Mouse (Mus musculus) hindbrain, embryonic 11.5 days (tissue): Measurements from ENCODE around the gene Cdc14a. TPM values are rescaled to one million over a fixed set of nuclear protein-coding genes. Genes with fewer than 3 reads are reported as not detected.

Experiments
- ATAC-seq: fragments of 200-750 bp; cut with Nextera tagmentation; 2 replicates; pipeline ENCODE4 v1.8.0; 2017; ENCODE audit warnings: mild to moderate bottlenecking, moderate TSS enrichment, moderate library complexity; ENCODE audit not compliant: low FRiP score
- DNase-seq: peaks from one replicate; pipeline ENCODE4 v3.0.0-alpha.2; 2015; ENCODE audit warnings: low spot score
- H3K27ac ChIP-seq: fragments of 300-500 bp; sonication (generic); 2 replicates; pipeline ENCODE4 v1.5.1; 2014; ENCODE audit warnings: mild to moderate bottlenecking, low read depth, low read length
- H3K27me3 ChIP-seq: fragments of 300-500 bp; sonication (generic); 2 replicates; pipeline ENCODE4 v1.6.1; 2014; ENCODE audit warnings: mild to moderate bottlenecking, low read length, moderate library complexity, mixed read lengths; ENCODE audit not compliant: control insufficient read depth, insufficient read depth
- H3K36me3 ChIP-seq: fragments of 300-500 bp; sonication (generic); 2 replicates; pipeline ENCODE4 v1.6.1; 2014; ENCODE audit warnings: mild to moderate bottlenecking, low read length, moderate library complexity, mixed read lengths; ENCODE audit not compliant: control insufficient read depth, insufficient read depth
- H3K4me1 ChIP-seq: fragments of 300-500 bp; sonication (generic); replicated peaks from 2 replicates; pipeline ENCODE4 v1.6.1; 2014; ENCODE audit warnings: low read length, mixed read lengths; ENCODE audit not compliant: control insufficient read depth, insufficient read depth
- H3K4me2 ChIP-seq: fragments of 300-500 bp; sonication (generic); replicated peaks from 2 replicates; pipeline ENCODE4 v1.6.1; 2014; ENCODE audit warnings: mild to moderate bottlenecking, low read depth, low read length
- H3K4me3 ChIP-seq: fragments of 300-500 bp; sonication (generic); 2 replicates; pipeline ENCODE4 v1.5.1; 2014; ENCODE audit warnings: low read depth, low read length
- H3K9ac ChIP-seq: fragments of 300-500 bp; sonication (generic); 2 replicates; pipeline ENCODE4 v1.6.1; 2014; ENCODE audit warnings: low read depth, low read length
- H3K9me3 ChIP-seq: fragments of 300-500 bp; sonication (generic); 2 replicates; pipeline ENCODE4 v1.6.1; 2016; ENCODE audit warnings: low read length; ENCODE audit not compliant: control insufficient read depth
- WGBS: fragments of 180-500 bp; shearing (Covaris S2); extraction: QIAGEN DNeasy Blood & Tissue Kit; methylation state at CpG from one replicate; pipeline ENCODE4 v1.1.7; 2014; 5-methylcytosine and 5-hydroxymethylcytosine counted together
- polyA plus RNA-seq: library from polyadenylated mRNA; unstranded; fragments of >200 nt; fragmentation: Nextera tagmentation; extraction: Ambion mirVana; gene quantifications from 2 replicates; pipeline ENCODE4 v1.2.1, GENCODE M21; 2014

Gene Cdc14a
- polyA plus RNA-seq, 1 experiment from 2014 or later, result 14.1 TPM

- Histone ChIP-seq H3K27ac (no peak overlapping the region), H3K4me3 (no peak overlapping the region), H3K9me3 (no peaks in the 10 kb centered on the region), H3K9ac (no peak overlapping the region), H3K4me1 (no peaks in the 10 kb centered on the region), H3K27me3 (no peaks in the 10 kb centered on the region), H3K36me3 (no peaks in the 10 kb centered on the region), H3K4me2 (no peak overlapping the region)
- WGBS, result 94% methylated on average over 14 of the region's 14 CpGs
- DNase-seq, result no peak
- ATAC-seq, result no peak
Observed at GRCm38 (mm10) chr3:116389500-116390470, 34.0 kb downstream of the Cdc14a start.

GRCm38 (mm10) chr3:116388808-116389207 is 35.0 kb downstream of the Cdc14a start:
- Histone ChIP-seq H3K36me3 (no peaks in the 10 kb centered on the region), H3K9me3 (no peaks in the 10 kb centered on the region), H3K27me3 (no peaks in the 10 kb centered on the region), H3K4me2 (no peak overlapping the region), H3K27ac (no peak overlapping the region), H3K4me1 (no peaks in the 10 kb centered on the region), H3K9ac (no peak overlapping the region), H3K4me3 (no peak overlapping the region)
- 84% methylated on average over 11 of the region's 11 CpGs for WGBS
- ATAC-seq (no peak), DNase-seq (no peak)

GRCm38 (mm10) chr3:116386886-116387285 is 36.9 kb downstream of the Cdc14a start:
- Histone ChIP-seq H3K4me3 (no peak overlapping the region), H3K36me3 (no peaks in the 10 kb centered on the region), H3K4me2 (no peak overlapping the region), H3K27me3 (no peaks in the 10 kb centered on the region), H3K27ac (no peak overlapping the region), H3K9me3 (no peaks in the 10 kb centered on the region), H3K9ac (no peak overlapping the region), H3K4me1 (no peaks in the 10 kb centered on the region)
- DNase-seq (no peak), ATAC-seq (no peak)

GRCm38 (mm10) chr3:116386342-116386741 is 37.5 kb downstream of the Cdc14a start:
- Histone ChIP-seq H3K9ac (no peak overlapping the region), H3K9me3 (no peaks in the 10 kb centered on the region), H3K27ac (no peak overlapping the region), H3K36me3 (no peaks in the 10 kb centered on the region), H3K4me2 (no peak overlapping the region), H3K27me3 (no peaks in the 10 kb centered on the region), H3K4me1 (no peaks in the 10 kb centered on the region), H3K4me3 (no peak overlapping the region)
- WGBS, result 93% methylated on average over 6 of the region's 6 CpGs
- no peak for ATAC-seq
- no peak for DNase-seq

DNA sequence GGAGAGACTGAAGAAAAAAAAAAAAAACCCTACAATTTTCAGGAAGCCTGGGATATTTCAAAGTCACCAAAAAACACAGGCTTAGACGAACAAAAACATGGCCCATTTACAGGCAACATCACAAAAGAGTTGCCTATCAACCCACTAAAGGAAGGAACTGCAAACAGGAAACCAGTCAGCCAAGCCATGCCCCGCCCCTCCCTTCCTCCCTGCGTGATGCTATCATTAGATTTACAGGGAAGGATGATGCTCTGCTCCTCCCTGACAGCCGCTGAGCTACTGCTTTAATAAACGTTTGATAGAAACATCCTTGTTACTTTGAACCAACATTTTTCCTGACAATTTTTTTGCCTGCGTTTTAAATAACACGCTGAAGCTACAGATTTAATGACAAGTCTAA is 39.5 kb downstream of the Cdc14a start:
- WGBS, result 88% methylated on average over 7 of the region's 7 CpGs
- no peak for ATAC-seq
- Histone ChIP-seq H3K27me3 (no peaks in the 10 kb centered on the region), H3K36me3 (no peaks in the 10 kb centered on the region), H3K4me3 (no peak overlapping the region), H3K4me1 (no peaks in the 10 kb centered on the region), H3K27ac (no peak overlapping the region), H3K9ac (no peak overlapping the region), H3K9me3 (no peaks in the 10 kb centered on the region), H3K4me2 (no peak overlapping the region)
- DNase-seq, result no peak

DNA sequence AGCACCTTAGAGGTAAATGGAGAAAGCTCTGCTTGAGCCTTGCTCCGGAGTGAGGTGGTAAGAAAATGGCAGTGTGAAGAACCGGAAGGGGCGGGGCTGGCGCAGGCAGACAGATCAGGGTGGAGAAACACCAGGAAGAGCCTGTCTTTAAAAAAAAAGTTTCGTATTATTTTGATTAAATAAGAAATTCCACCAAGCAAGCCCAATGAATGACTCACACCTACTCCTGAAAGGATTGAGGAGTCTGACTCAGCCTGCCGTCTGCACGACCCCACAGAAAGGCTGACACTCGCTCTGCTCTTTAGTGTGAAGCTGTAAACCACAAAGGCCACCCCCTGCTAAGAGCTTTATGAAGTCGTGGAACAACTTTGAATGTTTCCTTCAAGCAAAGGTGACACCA is 43.5 kb downstream of the Cdc14a start:
- WGBS, result 63% methylated on average over 9 of the region's 9 CpGs
- Histone ChIP-seq H3K9ac (no peak overlapping the region), H3K9me3 (no peaks in the 10 kb centered on the region), H3K4me1 (no peaks in the 10 kb centered on the region), H3K4me2 (no peak overlapping the region), H3K36me3 (no peaks in the 10 kb centered on the region), H3K27me3 (no peaks in the 10 kb centered on the region), H3K27ac (no peak overlapping the region), H3K4me3 (no peak overlapping the region)
- no peak for DNase-seq
- no peak for ATAC-seq

DNA sequence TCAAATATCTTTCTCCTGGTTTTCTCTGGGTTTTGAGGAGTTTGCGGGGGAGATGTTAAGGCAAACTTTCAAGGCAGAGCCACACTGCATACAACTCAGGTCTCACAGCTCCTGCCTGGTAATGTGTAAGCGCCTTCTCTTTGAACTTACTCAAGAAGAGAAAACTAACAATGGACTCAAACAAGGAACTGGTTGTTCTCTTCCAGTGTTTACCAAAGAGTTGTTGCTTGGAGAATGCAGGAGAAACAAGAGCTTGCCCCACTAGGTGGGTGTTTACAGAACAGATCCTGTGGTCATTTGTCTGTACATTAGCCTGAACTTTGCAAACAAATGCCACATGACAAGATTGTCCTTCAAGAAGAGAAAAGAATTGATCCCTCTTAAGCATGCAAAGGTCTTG is 48.4 kb downstream of the Cdc14a start:
- Histone ChIP-seq H3K9me3 (no peaks in the 10 kb centered on the region), H3K9ac (no peak overlapping the region), H3K36me3 (no peaks in the 10 kb centered on the region), H3K4me2 (no peak overlapping the region), H3K4me1 (no peaks in the 10 kb centered on the region), H3K4me3 (no peak overlapping the region), H3K27ac (no peak overlapping the region), H3K27me3 (no peaks in the 10 kb centered on the region)
- DNase-seq (no peak), ATAC-seq (no peak)
- WGBS, result 88% methylated on average over 2 of the region's 2 CpGs

GRCm38 (mm10) chr3:116374486-116374885 is 49.3 kb downstream of the Cdc14a start:
- H3K36me3 ChIP-seq, result no peaks in the 10 kb centered on the region
- no peak overlapping the region for H3K27ac ChIP-seq
- no peak overlapping the region for H3K4me3 ChIP-seq
- no peak overlapping the region for H3K9ac ChIP-seq
- no peak overlapping the region for H3K4me2 ChIP-seq
- H3K9me3 ChIP-seq, result no peaks in the 10 kb centered on the region
- H3K27me3 ChIP-seq, result no peaks in the 10 kb centered on the region
- DNase-seq, result no peak
- no peak for ATAC-seq
- H3K4me1 ChIP-seq, result no peaks in the 10 kb centered on the region
- WGBS, result 77% methylated on average over 5 of the region's 5 CpGs

- WGBS, result 86% methylated on average over 6 of the region's 6 CpGs
- no peaks in the 10 kb centered on the region for H3K9me3 ChIP-seq
Observed at GRCm38 (mm10) chr3:116373196-116373595, 50.6 kb downstream of the Cdc14a start.

More at GRCm38 (mm10) chr3:116373196-116373595, 50.6 kb downstream of the Cdc14a start:
- DNase-seq, result no peak
- Histone ChIP-seq H3K9ac (no peak overlapping the region), H3K4me2 (no peak overlapping the region), H3K27ac (no peak overlapping the region), H3K27me3 (no peaks in the 10 kb centered on the region), H3K4me1 (no peaks in the 10 kb centered on the region), H3K4me3 (no peak overlapping the region), H3K36me3 (no peaks in the 10 kb centered on the region)
- no peak for ATAC-seq
